Mouse (Mus musculus): ENCODE results near the gene Fcer1g.

Fcer1g gene

DNA sequence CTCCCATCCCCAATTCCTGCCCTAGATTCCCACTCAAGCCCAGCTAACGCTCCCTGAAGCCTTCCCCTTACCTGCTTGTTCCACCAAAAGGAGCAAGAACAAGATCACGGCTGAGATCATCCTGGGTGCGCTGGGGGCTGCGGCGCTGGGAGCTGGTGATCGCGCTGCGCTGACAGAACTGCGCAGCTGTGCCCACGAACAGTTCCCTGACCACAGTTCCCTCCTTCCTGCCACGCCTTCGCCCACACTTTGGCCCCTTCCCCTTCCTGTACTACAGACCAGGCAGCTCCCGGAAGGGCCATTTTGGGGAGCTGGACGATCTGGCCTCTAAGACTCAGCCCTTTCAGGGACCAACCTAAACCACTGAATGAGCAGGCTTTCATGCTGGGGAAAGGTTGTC lies at the start of gene Fcer1g:
TSS of gene Fcer1g (minus strand) at position 240 of the 400 bp plus-strand sequence.
- DNase-seq = no peak

GRCm38 (mm10) chr1:171283188-171284160 lies 49.3 kb upstream of the Fcer1g start:
- peak; percentile 14 for DNase-seq

- DNase-seq = peak; percentile 20
Observed at GRCm38 (mm10) chr1:171282086-171282805, 48.1 kb upstream of the Fcer1g start.

DNA sequence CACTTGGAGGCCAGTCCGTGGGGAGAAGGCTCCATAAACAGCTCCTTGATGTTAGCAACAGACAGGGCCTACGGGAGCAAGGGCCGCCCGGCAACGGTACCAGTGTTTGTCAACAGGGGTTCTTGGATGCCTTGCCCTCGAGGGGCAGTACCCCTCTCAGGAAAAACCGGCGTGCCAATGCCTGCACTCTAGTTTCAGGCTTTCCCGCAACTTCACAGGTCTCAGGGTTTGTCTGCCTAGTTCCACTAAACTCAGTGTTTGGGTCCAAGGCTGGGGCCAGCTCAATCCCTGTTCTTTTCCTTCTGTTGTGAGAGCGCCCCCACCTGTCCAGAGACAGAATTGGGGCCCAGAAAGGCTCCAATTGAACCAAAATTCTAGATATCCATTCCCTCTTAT lies 47.4 kb upstream of the Fcer1g start:
- DNase-seq = peak; percentile 85

DNA sequence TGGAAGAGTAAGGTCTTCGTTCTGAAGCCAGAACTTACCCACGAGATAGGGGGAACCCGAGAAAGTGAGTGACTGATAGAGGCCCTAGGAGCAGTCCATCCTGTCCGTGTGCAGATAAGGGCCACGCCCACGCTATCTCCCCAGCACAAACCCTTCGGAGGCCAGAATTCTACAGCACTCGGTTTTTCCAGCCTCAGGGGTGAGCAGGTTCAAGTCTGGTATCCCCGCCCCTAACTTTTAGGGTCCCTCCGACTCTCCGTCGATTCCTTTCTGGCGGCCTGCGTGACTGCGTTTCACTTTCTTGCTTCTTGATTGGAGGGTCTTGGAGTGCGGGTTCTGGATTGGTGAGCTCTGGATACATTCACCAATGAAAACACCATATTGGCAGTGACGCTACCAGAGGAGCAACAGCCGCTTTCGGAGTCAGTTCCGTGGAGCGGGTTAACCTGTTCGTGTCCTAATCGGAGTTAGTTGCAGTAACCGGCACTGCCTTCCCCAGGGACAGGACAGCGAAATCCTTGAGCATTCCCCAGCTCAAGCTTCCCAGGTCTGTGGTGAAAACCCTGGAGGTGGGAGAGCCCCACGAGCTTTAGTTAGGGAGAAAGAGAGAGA lies 46.9 kb upstream of the Fcer1g start, which contains the start of gene Ppox:
TSS of gene Ppox (minus strand) at position 271 of the 612 bp plus-strand sequence.
- peak; percentile 98 for DNase-seq

DNA sequence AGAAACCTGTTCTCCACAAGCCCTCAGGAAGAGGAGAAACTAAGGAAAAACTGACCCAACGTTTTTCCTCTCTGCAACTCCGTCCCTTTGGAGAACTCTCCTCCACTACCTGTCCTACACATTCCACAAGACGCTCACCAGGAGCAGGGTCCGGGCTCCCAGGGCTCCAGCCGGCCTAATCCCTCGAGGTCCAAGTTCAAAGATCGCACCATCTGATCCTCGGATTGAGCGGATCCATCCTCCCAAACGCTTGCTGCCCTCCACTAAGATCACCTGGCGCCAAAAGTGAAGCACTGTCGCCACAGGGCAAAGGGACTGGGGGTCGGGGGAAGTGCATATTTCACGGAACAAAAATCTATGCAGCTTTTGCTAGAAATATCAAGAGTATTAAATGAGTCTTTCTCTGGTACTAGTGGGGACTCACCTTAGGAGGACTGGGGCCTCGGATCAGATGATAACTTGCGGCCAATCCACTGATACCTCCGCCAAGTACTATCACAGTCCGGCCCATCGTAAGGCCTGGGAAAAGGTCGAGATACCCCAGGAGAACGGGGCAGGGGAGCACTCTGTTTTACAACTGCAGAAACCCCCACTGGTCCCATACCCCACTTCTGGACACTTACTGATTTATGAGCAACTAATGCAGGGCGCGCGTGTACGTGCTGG lies 46.2 kb upstream of the Fcer1g start:
- peak; percentile 71 for DNase-seq

DNA sequence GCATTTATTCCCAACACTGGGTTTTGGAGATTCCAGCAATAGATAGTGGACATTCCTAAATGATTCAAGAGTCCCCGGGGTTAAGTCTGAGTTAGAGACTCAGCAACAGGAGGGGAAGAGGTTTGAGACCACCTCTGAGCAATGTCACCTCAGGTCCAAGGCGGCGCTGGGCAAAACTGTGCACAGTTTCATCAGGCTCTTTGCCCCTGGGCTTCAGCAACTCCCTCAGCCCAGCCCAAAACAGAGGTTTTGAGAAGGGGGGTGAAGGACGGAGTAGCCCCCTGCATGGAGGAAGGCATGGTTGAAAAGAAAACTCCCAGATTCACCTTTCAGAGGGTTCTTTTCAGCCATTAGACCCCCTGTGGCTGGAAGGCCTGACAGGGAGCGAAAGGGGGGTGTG lies 45.6 kb upstream of the Fcer1g start:
- no peak for DNase-seq

DNA sequence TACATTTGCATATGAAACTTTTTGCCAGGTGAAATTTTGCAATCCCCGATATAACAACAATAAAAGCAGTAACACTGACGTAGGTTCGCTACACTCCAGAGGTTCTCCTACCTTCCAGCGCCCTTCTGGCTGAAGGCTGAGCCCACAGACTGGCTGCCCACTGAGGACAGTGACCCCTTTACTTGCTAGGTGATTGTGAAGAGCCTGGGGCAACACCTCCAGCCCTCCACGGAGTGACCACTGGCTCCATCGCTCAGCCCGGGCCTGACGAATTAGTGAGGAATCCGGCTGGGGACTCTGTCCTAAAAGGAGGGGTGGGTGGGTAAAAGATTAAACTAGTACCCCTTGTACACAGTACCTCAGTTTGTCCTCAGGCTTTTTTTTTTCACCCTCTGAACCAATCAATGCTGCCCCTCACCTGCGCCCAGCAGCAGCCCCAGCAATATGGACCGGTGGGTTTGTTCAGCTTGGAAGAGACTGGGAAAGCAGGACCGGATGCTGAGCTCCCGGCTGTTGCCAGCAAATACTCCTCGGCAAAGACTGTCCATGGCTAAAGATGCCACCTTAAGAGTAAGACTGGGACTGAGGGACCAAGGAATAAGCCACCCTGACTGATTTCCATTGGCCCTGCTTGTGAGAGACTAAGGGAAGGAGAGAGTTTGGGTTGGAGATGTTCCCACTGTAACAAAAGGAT lies 45.0 kb upstream of the Fcer1g start:
- DNase-seq = no peak

GRCm38 (mm10) chr1:171278436-171278835 lies 44.3 kb upstream of the Fcer1g start:
- DNase-seq = no peak

- DNase-seq = no peak
Observed at GRCm38 (mm10) chr1:171277736-171278135, 43.6 kb upstream of the Fcer1g start.

DNA sequence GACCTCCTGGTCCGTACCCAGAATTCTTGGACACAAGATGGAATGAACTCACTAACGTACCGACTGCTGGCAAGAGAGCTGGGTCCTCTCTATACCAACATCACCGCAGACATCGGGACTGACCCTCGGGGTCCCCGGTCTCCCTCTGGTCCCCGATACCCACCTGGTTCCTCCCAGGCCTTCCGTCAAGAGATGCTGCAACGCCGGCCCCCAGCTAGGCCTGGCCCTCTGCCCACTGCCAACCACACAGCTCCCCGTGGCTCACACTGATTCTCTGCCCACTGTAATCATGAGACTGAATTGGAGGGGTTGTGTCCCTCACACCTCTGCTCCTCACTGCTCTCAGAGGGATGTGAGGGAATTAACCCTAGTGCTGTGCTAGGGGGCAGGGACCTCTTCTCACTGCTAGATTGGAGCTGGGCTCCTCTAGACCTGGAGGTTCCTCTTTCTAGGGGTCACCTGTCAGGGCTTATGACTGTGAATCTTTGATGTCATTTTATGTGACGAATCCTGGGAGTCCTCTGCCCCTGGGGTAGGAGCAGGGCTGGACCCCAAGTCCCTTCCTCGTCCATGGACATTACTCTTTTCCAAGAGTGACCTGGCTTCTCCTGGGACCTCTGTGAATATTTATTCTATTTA lies 42.1 kb upstream of the Fcer1g start:
- DNase-seq = no peak

GRCm38 (mm10) chr1:171275144-171275734 lies 41.1 kb upstream of the Fcer1g start:
- no peak for DNase-seq

- no peak for DNase-seq
Observed at GRCm38 (mm10) chr1:171274171-171274570, 40.0 kb upstream of the Fcer1g start.

DNA sequence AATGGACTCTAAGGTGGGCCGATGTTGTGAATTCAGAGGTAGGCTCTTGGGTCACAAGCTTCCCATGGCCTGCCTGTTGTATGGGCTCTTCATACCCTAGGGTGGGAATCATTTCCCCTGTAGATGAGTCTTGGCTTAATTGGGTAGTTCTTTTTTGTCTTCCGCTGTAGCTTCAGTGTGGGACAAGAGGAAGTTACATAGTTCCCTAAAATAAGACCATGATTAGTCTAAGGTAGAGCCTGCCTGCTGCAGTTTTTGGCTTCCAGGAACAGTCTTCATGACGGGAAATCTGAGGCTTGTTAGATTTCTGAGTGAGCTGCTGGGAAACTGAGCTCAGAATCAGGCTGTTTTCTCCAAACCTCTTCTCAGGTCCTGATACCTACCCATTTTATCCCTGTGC lies 37.9 kb upstream of the Fcer1g start:
- no peak for DNase-seq

GRCm38 (mm10) chr1:171271622-171272021 lies 37.5 kb upstream of the Fcer1g start:
- DNase-seq = no peak

- no peak for DNase-seq
Observed at GRCm38 (mm10) chr1:171271196-171271595, 37.0 kb upstream of the Fcer1g start.

DNA sequence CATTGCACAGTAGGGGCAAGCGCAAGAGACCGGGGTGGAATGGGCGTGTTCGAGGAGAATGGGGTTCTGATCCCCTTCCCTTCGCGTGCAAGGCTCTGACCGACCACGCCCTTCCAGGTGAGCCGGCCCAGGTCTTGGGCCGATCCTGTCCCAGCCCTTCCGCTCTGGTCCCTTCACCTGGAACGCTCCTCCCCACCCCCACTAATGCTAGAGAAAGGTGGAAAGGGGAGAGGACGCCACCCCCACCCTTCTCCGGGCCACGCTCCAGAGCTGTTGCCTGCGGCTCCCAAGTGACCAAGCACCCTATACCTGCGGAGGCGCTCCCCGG lies 36.4 kb upstream of the Fcer1g start:
- DNase-seq = peak; percentile 77

GRCm38 (mm10) chr1:171269848-171270572 lies 35.8 kb upstream of the Fcer1g start, which contains the start of gene B4galt3:
Gene B4galt3, plus strand, starts transcription at chr1:171270328.
- peak; percentile 97 for DNase-seq

DNA sequence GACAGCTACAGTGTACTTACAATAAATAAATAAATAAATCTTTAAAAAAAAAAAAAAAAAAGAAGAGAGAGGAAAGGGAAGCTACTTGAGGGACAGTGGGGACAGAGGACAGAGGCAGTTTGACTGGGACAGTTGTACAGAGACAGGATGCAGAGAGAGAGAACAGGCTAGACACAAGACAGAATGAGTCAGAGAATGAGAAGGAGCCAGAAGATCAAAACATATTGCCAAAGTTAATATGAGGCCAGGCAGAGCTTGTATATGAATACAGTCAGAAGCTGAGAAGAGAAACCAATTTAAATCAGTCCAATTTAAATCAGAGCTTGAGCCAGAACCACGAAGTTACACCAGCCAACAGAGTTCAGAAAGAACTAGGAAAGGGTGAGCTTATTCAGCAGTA lies 34.2 kb upstream of the Fcer1g start:
- no peak for DNase-seq

- no peak for DNase-seq
Observed at GRCm38 (mm10) chr1:171265971-171266744, 32.0 kb upstream of the Fcer1g start.
